Mouse (Mus musculus): ENCODE results near the gene Kif19a. TPM values are rescaled to one million over a fixed set of nuclear protein-coding genes. Genes with fewer than 3 reads are reported as not detected.

Kif19a gene
- total RNA-seq, 2 experiments from 2014 or later: 0.63 TPM

GRCm38 (mm10) chr11:114780076-114780475 is 14.9 kb downstream of the Kif19a start:
- DNase-seq: peak; percentile 5 to 18

GRCm38 (mm10) chr11:114785892-114786291 is 20.7 kb downstream of the Kif19a start:
- DNase-seq: no peak

- DNase-seq: peak; percentile 32 to 43
These were observed 21.1 kb downstream of the Kif19a start for GRCm38 (mm10) chr11:114786326-114786725.

- DNase-seq: no peak
These were observed 22.4 kb downstream of the Kif19a start for GRCm38 (mm10) chr11:114787611-114788010.

GRCm38 (mm10) chr11:114789061-114789714 is 24.0 kb downstream of the Kif19a start:
- DNase-seq: peak; percentile 85 to 92

GRCm38 (mm10) chr11:114789716-114790115 is 24.5 kb downstream of the Kif19a start:
- DNase-seq: peak in 1 of 2 experiments; percentile 12

GRCm38 (mm10) chr11:114790171-114790570 is 25.0 kb downstream of the Kif19a start:
- DNase-seq: no peak

- no peak for DNase-seq
These were observed 25.7 kb downstream of the Kif19a start for GRCm38 (mm10) chr11:114790841-114791240.

GRCm38 (mm10) chr11:114791351-114791889 is 26.2 kb downstream of the Kif19a start:
- no peak for DNase-seq

GRCm38 (mm10) chr11:114791891-114792411 is 26.8 kb downstream of the Kif19a start:
- peak in 1 of 2 experiments; percentile 11 for DNase-seq

GRCm38 (mm10) chr11:114792931-114793494 is 27.8 kb downstream of the Kif19a start:
- no peak for DNase-seq

- no peak for DNase-seq
These were observed 28.8 kb downstream of the Kif19a start for GRCm38 (mm10) chr11:114793868-114794545.

GRCm38 (mm10) chr11:114794691-114795090 is 29.5 kb downstream of the Kif19a start:
- no peak for DNase-seq

- DNase-seq: peak; percentile 35 to 66
These were observed 30.1 kb downstream of the Kif19a start for GRCm38 (mm10) chr11:114795231-114795746.

- no peak for DNase-seq
These were observed 30.7 kb downstream of the Kif19a start, which contains the start of gene Btbd17 for GRCm38 (mm10) chr11:114795848-114796322. Gene Btbd17 (minus strand): TSS chr11:114795945.

GRCm38 (mm10) chr11:114797176-114797575 is 32.0 kb downstream of the Kif19a start:
- no peak for DNase-seq

- DNase-seq: no peak
These were observed 32.8 kb downstream of the Kif19a start for GRCm38 (mm10) chr11:114797981-114798380.

GRCm38 (mm10) chr11:114798624-114799023 is 33.4 kb downstream of the Kif19a start, which contains the start of gene Gpr142:
Gene Gpr142 (plus strand): TSS chr11:114798924.
- DNase-seq: no peak

GRCm38 (mm10) chr11:114801906-114802305 is 36.7 kb downstream of the Kif19a start:
- DNase-seq: no peak

- no peak for DNase-seq
These were observed 37.5 kb downstream of the Kif19a start for GRCm38 (mm10) chr11:114802540-114803267.

GRCm38 (mm10) chr11:114803990-114804389 is 38.8 kb downstream of the Kif19a start:
- no peak for DNase-seq

All from adrenal gland, postnatal 36 days (tissue).